Mouse (Mus musculus) stomach, postnatal 0 days (tissue): ENCODE results near the gene Cyp2d34.

Experiments
- CTCF ChIP-seq: IDR thresholded peaks from 2 replicates; pipeline ENCODE4 v1.5.1; 2016; ENCODE audit warnings: antibody characterized with exemption, low read depth, mild to moderate bottlenecking, moderate library complexity
- EP300 ChIP-seq: optimal IDR thresholded peaks from 2 replicates; pipeline ENCODE3; 2016; ENCODE audit warnings: antibody characterized with exemption

DNA sequence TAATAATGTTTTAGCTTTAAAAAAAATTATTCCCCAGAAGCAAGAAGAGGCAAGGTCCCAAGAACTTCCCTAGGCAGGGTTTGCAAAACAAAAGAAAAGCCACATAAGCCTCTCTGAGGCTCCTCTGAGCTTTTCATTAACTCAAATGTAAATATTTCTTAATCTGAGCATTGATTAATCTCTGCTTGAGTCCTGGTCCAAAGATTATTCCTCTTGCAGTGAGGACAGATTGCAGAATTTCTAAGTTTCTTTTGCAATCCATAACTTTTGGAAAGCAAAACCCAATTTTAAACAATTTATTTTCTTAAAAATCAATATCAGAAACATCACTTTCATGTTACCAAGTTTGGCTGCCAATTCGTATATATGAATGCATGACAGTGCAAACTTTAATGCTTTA is 47.9 kb downstream of the Cyp2d34 start:
- TF ChIP-seq EP300 (no peak), CTCF (no peak)
